Comparison of ENCODE assay signal across 13 mouse cellular contexts in genomic region chr6:125585579-125585978, GRCm38 (mm10). TPM values are rescaled to one million over a fixed set of nuclear protein-coding genes. Genes with fewer than 3 reads are reported as not detected.
A peak's percentile ranks its signal among the peaks of the same experiment; 100 is the strongest.
DNase-seq lines count a peak whose midpoint lies in the region; ATAC-seq and TF ChIP-seq lines count a peak whose summit lies in the region.
"Had no signal": no experiment of that assay in that cellular context is flagged by ENCODE, and none has a peak within 500 bp of the region (broad histone marks: within the 10 kb centered on the region; RNA-seq: fewer than 3 reads in every experiment).

No protein-coding gene starts in this region.

- H3K27me3 ChIP-seq in midbrain, embryonic 11.5 days (ENCODE audit: control insufficient read depth, insufficient read depth, low read length), result no peaks in the 10 kb centered on the region
- H3K27me3 ChIP-seq in midbrain, embryonic 14.5 days (ENCODE audit: control insufficient read depth, insufficient read depth, low read length), result no peaks in the 10 kb centered on the region
- no peaks in the 10 kb centered on the region for H3K27me3 ChIP-seq in kidney, embryonic 14.5 days (ENCODE audit: control insufficient read depth, insufficient read depth, low read length)
- H3K27me3 ChIP-seq in stomach, embryonic 16.5 days (ENCODE audit: control insufficient read depth, insufficient read depth, low read length), result no peaks in the 10 kb centered on the region
- no peaks in the 10 kb centered on the region for H3K27me3 ChIP-seq in thymus, adult 2 months (ENCODE audit: control insufficient read depth, insufficient read depth, low read length)
- H3K27me3 ChIP-seq: megakaryocyte, embryonic 14.5 days had no signal

- no peak for ATAC-seq in cerebellum, adult (ENCODE audit: insufficient number of reproducible peaks, low FRiP score, low TSS enrichment)
- no peak for ATAC-seq in midbrain, embryonic 11.5 days (ENCODE audit: low FRiP score)
- ATAC-seq in midbrain, embryonic 14.5 days (ENCODE audit: low FRiP score, low TSS enrichment), result no peak
- ATAC-seq in kidney, embryonic 14.5 days (ENCODE audit: low FRiP score, low TSS enrichment), result no peak
- ATAC-seq in stomach, embryonic 16.5 days (ENCODE audit: insufficient read depth, low FRiP score), result no peak

- H3K36me3 ChIP-seq in midbrain, embryonic 11.5 days (ENCODE audit: control insufficient read depth, insufficient read depth, low read length), result no peaks in the 10 kb centered on the region
- H3K36me3 ChIP-seq in midbrain, embryonic 14.5 days (ENCODE audit: control insufficient read depth, insufficient read depth, low read length), result no peaks in the 10 kb centered on the region
- no peaks in the 10 kb centered on the region for H3K36me3 ChIP-seq in kidney, embryonic 14.5 days (ENCODE audit: control insufficient read depth, insufficient read depth, low read length)
- H3K36me3 ChIP-seq in stomach, embryonic 16.5 days (ENCODE audit: control insufficient read depth, insufficient read depth, low read length), result no peaks in the 10 kb centered on the region
- no peaks in the 10 kb centered on the region for H3K36me3 ChIP-seq in thymus, adult 2 months (ENCODE audit: control insufficient read depth, insufficient read depth, low read length)

- DNase-seq in cerebellum, postnatal 14 days, result peak; percentile 44 to 62
- peak; percentile 85 for DNase-seq in midbrain, embryonic 11.5 days (ENCODE audit: low spot score, missing footprints)
- no peak for DNase-seq in midbrain, embryonic 14.5 days
- no peak for DNase-seq in retina, embryonic 14.5 days (ENCODE audit: low spot score)
- DNase-seq in thymus, adult 2 months, result no peak
- DNase-seq: cerebellum, adult 18-20 months; gastrocnemius, postnatal 25 days; heart, postnatal 4 days had no signal

- no peak for TF ChIP-seq CTCF in thymus, adult 2 months (IDR thresholded peaks at IDR 0.05; ENCODE audit: borderline replicate concordance, control insufficient read depth, extremely low read depth, insufficient read depth, low read length, poor library complexity)

- H3K9ac ChIP-seq in midbrain, embryonic 11.5 days (ENCODE audit: low read length), result no peak overlapping the region
- H3K9ac ChIP-seq in midbrain, embryonic 14.5 days (replicated peaks; ENCODE audit: low read length), result no peak overlapping the region
- no peak overlapping the region for H3K9ac ChIP-seq in kidney, embryonic 14.5 days (ENCODE audit: low read depth, low read length)
- H3K9ac ChIP-seq in stomach, embryonic 16.5 days (ENCODE audit: low read length), result no peak overlapping the region
- H3K9ac ChIP-seq: liver, embryonic 14.5 days had no signal

- H3K4me3 ChIP-seq in midbrain, embryonic 11.5 days (ENCODE audit: low read depth, low read length), result no peak overlapping the region
- no peak overlapping the region for H3K4me3 ChIP-seq in midbrain, embryonic 14.5 days (replicated peaks; ENCODE audit: low read depth, low read length)
- no peak overlapping the region for H3K4me3 ChIP-seq in kidney, embryonic 14.5 days (ENCODE audit: low read length)
- no peak overlapping the region for H3K4me3 ChIP-seq in stomach, embryonic 16.5 days (replicated peaks; ENCODE audit: low read length)
- H3K4me3 ChIP-seq in thymus, adult 2 months (ENCODE audit: control insufficient read depth, insufficient read depth, low read length), result no peak overlapping the region

- H3K4me1 ChIP-seq in midbrain, embryonic 11.5 days (ENCODE audit: control insufficient read depth, insufficient read depth, low read length), result peaks cover 12% of the 10 kb centered on the region
- peaks cover 11% of the 10 kb centered on the region; the same call in 1 of the 2 replicates for H3K4me1 ChIP-seq in midbrain, embryonic 14.5 days (ENCODE audit: control insufficient read depth, insufficient read depth, low read length)
- peaks cover 7% of the 10 kb centered on the region for H3K4me1 ChIP-seq in kidney, embryonic 14.5 days (ENCODE audit: control insufficient read depth, insufficient read depth, low read length)
- H3K4me1 ChIP-seq in stomach, embryonic 16.5 days (ENCODE audit: control insufficient read depth, insufficient read depth, low read length), result peaks cover 17% of the 10 kb centered on the region; the same call in 1 of the 2 replicates
- H3K4me1 ChIP-seq in thymus, adult 2 months (replicated peaks; ENCODE audit: control insufficient read depth, insufficient read depth, low read length), result no peaks in the 10 kb centered on the region

- no peak for TF ChIP-seq POLR2A in thymus, adult 2 months (IDR thresholded peaks at IDR 0.05; ENCODE audit: control insufficient read depth, extremely low read depth, insufficient read depth, low read length, poor library complexity)

- H3K4me2 ChIP-seq in midbrain, embryonic 11.5 days, result no peak overlapping the region
- no peak overlapping the region for H3K4me2 ChIP-seq in midbrain, embryonic 14.5 days (ENCODE audit: low read length)
- no peak overlapping the region for H3K4me2 ChIP-seq in kidney, embryonic 14.5 days (replicated peaks; ENCODE audit: low read depth, low read length)
- H3K4me2 ChIP-seq in stomach, embryonic 16.5 days (ENCODE audit: low read depth, low read length), result no peak overlapping the region

- 37% methylated on average over 3 of the region's 3 CpGs for WGBS in midbrain, embryonic 11.5 days
- 35% methylated on average over 3 of the region's 3 CpGs for WGBS in midbrain, embryonic 14.5 days
- 38% methylated on average over 3 of the region's 3 CpGs for WGBS in kidney, embryonic 14.5 days
- WGBS in stomach, embryonic 16.5 days, result 45% methylated on average over 3 of the region's 3 CpGs
- WGBS in thymus, adult 2 months, result 85% methylated on average over 3 of the region's 3 CpGs

- H3K9me3 ChIP-seq in midbrain, embryonic 11.5 days (ENCODE audit: control insufficient read depth, low read length), result no peaks in the 10 kb centered on the region
- no peaks in the 10 kb centered on the region for H3K9me3 ChIP-seq in midbrain, embryonic 14.5 days (ENCODE audit: control insufficient read depth, low read length)
- no peaks in the 10 kb centered on the region for H3K9me3 ChIP-seq in kidney, embryonic 14.5 days (ENCODE audit: control insufficient read depth, low read length)
- H3K9me3 ChIP-seq in stomach, embryonic 16.5 days (replicated peaks; ENCODE audit: control insufficient read depth, low read length), result no peaks in the 10 kb centered on the region
- H3K9me3 ChIP-seq: megakaryocyte, embryonic 14.5 days had no signal

- H3K27ac ChIP-seq in midbrain, embryonic 11.5 days (ENCODE audit: low read depth, low read length), result no peak overlapping the region
- no peak overlapping the region for H3K27ac ChIP-seq in midbrain, embryonic 14.5 days (replicated peaks; ENCODE audit: low read depth, low read length)
- peak overlapping the region; percentile 37; the same call in 1 of the 2 replicates for H3K27ac ChIP-seq in kidney, embryonic 14.5 days (ENCODE audit: low read depth, low read length)
- peak overlapping the region; percentile 5; the same call in 1 of the 2 replicates for H3K27ac ChIP-seq in stomach, embryonic 16.5 days (ENCODE audit: low read length)
- no peak overlapping the region for H3K27ac ChIP-seq in thymus, adult 2 months (ENCODE audit: control insufficient read depth, insufficient read depth, low read length)
- H3K27ac ChIP-seq: liver, embryonic 14.5 days had no signal

RNA-seq across cellular contexts. Expression of gene Vwf, which starts 39.0 kb away (rescaled TPM):
- 13.9 and 15.8 TPM in 2 replicates for polyA plus RNA-seq in midbrain, embryonic 11.5 days (2014; fragmentation: Nextera tagmentation; extraction: Ambion mirVana)
- polyA plus RNA-seq in midbrain, embryonic 14.5 days (2014; fragmentation: Nextera tagmentation; extraction: Ambion mirVana), result 3.9 and 10.0 TPM in 2 replicates
- 2.4 and 5.2 TPM in 2 replicates for polyA plus RNA-seq in kidney, embryonic 14.5 days (2014; fragmentation: Nextera tagmentation; extraction: Ambion mirVana)
- polyA plus RNA-seq in stomach, embryonic 16.5 days (2015; fragmentation: Nextera tagmentation; extraction: Ambion mirVana), result 5.4 and 6.9 TPM in 2 replicates
- polyA plus RNA-seq in thymus, adult 2 months (2012; rRNA removed), result 19.5 and 32.3 TPM in 2 replicates

Comparison
In these comparisons a context has a peak if more than half of its experiments do, and no peak if none do; other contexts are left out.
1. DNase-seq: peak in cerebellum, postnatal 14 days (2 of 2) and midbrain, embryonic 11.5 days (single experiment); none in midbrain, embryonic 14.5 days (single experiment), retina, embryonic 14.5 days (single experiment) and thymus, adult 2 months (single experiment).
2. H3K27ac ChIP-seq: peak in kidney, embryonic 14.5 days (single experiment) and stomach, embryonic 16.5 days (single experiment); none in midbrain, embryonic 11.5 days (single experiment), midbrain, embryonic 14.5 days (single experiment) and thymus, adult 2 months (single experiment).